In the genomic region with DNA sequence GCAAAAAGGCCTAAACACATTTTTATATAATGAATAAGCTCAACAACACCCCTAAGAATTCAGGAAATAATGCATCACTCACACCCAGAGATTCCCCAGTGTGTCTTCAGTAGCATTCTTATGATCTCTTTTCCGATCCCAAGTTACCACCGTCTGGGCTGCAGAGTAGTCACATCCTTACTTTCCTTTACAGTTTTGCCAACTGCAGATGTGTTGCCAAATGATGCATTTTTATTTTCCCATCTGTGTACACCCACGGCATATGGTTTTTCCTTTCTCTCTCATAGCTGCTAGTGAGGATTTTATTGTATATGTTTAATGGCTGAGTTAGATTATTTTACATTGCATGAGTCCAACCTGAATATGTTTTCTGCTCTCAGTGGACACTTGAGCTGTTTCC, we compare ENCODE assay signal across 18 mouse cellular contexts.
DNase-seq lines count a peak whose midpoint lies in the region; ATAC-seq lines count a peak whose summit lies in the region.
"Had no signal": no experiment of that assay in that cellular context is flagged by ENCODE, and none has a peak within 500 bp of the region (broad histone marks: within the 10 kb centered on the region; RNA-seq: fewer than 3 reads in every experiment).

No protein-coding gene starts in this region.

- ATAC-seq in frontal cortex, adult (ENCODE audit: low TSS enrichment): peak; percentile 88
- ATAC-seq: midbrain, embryonic 15.5 days; Patski had no signal

- DNase-seq in frontal cortex, postnatal 14 days (ENCODE audit: low spot score in 2 of 2): no peak
- DNase-seq in left cerebral cortex, adult 9 months (ENCODE audit: low spot score in 2 of 2): peak; percentile 43 to 67
- no peak for DNase-seq in left cerebral cortex, adult 11 months (ENCODE audit: low spot score)
- DNase-seq in right cerebral cortex, adult 2 months (ENCODE audit: low spot score in 2 of 2): peak; percentile 42 to 43
- no peak for DNase-seq in right cerebral cortex, postnatal 14 days
- no peak for DNase-seq in cerebellum, postnatal 4 days (ENCODE audit: low spot score in 2 of 2)
- DNase-seq: adrenal gland, postnatal 36 days; B cell, adult 2 months; cerebellum, adult 11-12 months; cerebellum, postnatal 10 days; gastrocnemius, postnatal 14 days; heart, adult 11 months; kidney, postnatal 25 days; liver; thymus, postnatal 14 days had no signal

Comparison
In these comparisons a context has a peak if more than half of its experiments do, and no peak if none do; other contexts are left out.
1. DNase-seq: peak in left cerebral cortex, adult 9 months (2 of 2) and right cerebral cortex, adult 2 months (2 of 2); none in frontal cortex, postnatal 14 days (0 of 2), left cerebral cortex, adult 11 months (single experiment), right cerebral cortex, postnatal 14 days (single experiment) and cerebellum, postnatal 4 days (0 of 2).